Mouse (Mus musculus) heart, adult 11 months (tissue): ENCODE data around the gene Snrpd3.
A peak's percentile ranks its signal among the peaks of the same experiment; 100 is the strongest.
"Not testable (repeated sequence)": the region's sequence is repeated elsewhere in the genome, so short reads cannot be mapped to it uniquely, and the experiment has no call there.

Experiments
- DNase-seq: peaks from one replicate; pipeline ENCODE4 v3.0.0; 2022

Gene Snrpd3

DNA sequence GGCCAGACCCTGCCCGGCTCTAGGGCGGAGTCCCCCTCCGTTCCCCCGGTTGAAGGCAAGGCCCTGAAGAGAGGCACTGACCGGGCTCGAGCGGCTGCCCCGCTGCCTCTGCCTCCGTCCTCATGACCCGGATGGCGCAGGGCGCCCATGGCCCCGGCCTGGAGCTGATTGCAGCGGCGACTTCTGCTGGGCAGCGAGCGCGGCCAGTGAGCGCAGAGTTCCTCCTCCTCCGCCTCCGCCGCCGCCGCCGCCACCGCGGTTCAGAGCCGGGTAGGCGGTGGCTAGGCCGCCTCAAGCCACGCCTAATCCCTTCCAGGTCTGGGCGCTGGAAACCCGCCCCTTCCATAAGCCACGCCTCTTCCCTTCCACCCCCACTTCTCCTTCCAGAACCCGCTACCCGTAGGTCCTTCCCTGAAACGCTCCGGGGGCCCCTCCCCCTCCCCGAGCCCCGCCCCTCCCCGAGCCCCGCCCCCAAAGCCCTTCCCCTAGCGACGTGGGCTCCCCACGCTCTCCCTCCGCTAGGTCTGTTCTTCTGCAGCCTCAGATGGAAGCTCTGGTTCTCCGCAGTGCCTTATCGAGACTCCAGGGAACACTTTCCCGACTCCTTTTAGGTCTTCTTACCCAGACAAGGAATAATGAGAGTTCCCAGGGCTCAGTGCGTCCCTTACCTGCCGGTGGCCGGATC lies at the start of gene Snrpd3:
TSS of gene Snrpd3 (plus strand) at position 479 of the 685 bp plus-strand sequence.
- DNase-seq: peak; percentile 99

DNA sequence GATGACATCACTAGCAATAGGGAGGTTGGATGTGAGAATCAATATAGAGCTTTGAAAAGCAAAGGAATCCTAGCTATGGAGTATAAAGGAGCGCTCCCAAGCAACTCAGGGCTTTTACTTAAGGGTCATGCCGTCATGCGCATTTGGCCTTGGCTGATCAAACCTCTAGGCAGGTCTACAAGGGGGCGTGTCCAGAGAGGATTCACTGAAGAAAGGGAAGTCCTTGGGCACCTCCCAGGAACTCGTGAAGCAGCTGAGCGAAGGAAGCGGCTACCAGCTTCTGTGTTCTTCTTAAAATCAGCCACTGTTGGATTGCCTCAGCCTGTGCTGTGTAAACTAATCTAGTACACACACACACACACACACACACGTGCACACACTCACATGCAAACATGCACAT lies 43.9 kb upstream of the Snrpd3 start:
- peak; percentile 88 for DNase-seq

DNA sequence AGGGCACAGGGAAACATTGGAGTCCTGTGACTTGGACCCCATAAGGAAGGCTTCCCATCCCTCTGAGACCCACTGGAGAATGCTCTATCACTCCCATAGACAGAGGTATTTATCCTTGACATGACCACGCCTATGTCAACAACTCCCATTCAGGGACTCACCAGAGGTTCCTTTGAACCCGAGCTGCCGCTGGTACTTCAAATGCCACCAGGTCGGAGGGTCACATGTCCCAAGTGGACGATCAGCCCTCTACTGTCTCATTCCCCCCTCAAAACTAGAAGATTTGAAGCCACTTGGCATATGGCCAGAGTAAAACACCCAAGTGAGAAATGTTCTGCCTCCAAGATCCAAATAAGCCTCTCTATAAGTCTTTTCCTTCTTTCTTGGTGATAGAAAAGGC lies 42.8 kb upstream of the Snrpd3 start:
- peak; percentile 78 for DNase-seq

DNA sequence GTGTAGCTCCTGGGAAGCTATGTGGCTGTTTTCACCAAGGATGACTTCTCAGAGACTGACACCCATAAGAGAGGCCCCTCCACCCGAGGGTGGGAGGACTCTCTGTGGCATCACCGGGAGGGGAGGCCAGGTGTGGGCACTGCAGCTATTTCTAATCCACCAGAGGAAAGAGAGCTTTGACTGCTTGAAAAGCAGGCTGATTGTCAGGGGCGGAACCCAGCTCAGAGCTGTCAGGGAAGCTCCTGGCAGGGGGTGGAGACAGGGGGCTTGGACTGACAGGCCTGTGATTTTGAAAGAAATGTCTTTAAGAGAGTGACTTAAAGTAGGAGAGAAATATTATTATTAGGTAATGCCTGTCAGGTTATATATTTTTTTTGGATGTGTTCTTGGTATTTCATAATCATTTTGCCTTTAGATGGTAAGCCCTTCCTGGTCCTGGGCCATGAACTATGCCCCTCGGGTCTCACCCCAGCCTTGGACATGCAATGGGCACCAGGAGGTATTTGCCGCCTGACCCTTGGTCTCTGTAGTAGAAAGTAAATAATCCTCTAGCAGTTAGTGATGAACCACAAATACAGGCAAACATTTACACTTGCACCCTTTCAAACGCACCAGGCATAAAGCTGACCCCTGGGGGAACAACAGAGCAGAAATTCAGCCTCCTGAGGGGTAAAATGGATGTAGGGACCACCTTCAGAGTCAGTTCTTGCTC lies 42.1 kb upstream of the Snrpd3 start:
- peak; percentile 88 for DNase-seq

DNA sequence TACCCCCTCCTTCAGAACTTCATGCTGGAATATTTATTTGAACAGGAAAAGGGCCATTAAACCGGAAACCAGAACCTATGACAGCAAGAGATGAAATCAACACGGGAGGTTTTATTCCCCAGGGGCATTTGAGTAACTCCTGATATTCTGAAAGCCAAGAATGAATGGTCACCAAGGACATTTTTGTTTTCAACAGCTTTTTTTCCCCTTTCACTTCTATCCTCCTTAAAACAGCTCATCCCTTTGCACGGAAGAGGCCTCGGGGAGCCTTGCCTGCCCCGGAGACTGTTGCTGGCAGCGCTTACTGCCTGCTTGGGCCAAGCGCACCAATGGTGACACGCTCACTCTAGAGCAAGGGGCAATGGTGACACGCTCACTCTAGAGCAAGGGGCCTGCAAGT lies 40.3 kb upstream of the Snrpd3 start:
- DNase-seq: peak; percentile 94

DNA sequence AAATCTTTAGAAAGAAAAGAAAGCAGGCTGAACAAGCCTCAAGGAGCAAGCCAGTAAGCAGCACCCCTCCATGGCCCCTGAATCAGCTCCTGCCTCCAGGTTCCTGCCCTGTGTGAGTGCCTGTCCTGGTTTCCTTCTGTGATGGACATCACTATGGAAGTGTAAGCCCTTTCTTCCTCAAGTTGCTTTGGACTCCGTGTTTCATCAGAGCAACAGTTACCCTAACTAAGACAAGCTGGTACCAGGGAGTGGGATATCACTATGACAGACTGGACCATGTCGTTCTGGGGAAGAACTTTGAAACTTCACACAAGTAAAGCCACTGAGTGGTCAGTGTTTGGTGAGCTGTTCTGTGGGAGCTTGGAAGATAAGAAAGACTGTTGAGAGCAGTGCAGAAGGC lies 37.4 kb upstream of the Snrpd3 start:
- peak; percentile 65 for DNase-seq

DNA sequence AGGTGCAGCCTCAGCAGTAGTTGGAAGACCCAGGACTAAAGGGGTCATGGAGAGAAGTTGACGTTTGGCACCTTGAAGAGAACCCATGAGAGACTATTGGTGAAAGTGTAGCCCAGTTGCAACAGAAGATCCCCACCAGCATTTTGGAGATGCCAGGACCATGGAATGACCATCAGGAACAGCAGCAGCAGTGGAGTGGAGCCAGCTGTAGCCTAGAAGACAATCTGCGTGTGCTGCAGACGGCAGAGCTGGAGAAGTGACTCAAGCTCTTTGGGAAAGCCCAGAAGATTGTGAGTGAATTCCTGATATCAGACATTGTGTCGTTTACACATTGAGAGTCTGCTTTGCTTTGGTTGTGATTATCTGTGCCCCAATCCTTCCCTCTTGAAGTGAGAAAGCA lies 35.6 kb upstream of the Snrpd3 start:
- DNase-seq: peak; percentile 85

DNA sequence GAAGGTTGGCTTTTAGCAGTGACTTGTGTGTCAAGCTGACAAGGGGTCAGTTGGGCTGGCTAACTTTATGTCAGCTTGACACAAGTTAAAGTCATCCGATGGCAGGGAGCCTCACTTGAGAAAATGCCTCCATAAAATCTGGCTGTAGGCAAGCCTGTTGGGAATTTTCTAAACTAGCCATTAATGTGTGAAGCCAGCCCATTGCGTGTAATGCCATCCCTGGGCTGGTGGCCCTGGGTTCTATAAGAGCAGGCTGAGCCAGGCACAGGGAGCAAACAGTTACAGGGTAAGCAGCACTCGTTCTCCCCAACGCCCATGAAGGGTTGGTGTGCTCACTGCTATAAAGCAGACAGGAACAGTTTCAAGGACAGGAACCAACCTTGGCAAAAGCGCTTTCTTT lies 35.1 kb upstream of the Snrpd3 start:
- peak; percentile 73 for DNase-seq

DNA sequence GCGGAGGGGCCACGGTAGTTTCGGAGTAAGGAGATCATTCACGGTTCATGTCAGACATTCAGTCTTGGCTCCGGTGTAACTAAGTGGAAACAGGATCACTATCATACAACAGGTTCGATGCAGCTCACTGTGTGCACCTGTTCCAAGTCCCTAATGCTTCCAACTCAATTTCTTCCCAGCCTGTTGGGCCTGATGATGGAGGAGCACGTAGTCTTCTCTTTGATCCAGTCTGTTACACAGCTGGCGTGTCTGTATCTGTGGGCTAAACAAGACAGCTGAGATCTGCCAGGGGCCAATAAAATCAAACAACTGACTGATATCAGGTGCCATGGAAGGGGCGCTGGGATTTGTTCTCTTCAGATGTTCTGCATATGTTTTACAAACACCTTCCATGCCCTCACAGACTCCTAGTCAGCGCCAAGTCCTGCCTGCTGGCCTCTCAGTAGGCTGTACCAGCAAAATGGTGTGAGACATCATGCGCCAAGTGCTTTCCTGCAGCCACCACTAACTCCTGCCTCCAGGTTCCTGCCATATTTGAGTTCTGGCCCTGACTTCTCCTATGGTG lies 34.4 kb upstream of the Snrpd3 start:
- peak; percentile 81 for DNase-seq

DNA sequence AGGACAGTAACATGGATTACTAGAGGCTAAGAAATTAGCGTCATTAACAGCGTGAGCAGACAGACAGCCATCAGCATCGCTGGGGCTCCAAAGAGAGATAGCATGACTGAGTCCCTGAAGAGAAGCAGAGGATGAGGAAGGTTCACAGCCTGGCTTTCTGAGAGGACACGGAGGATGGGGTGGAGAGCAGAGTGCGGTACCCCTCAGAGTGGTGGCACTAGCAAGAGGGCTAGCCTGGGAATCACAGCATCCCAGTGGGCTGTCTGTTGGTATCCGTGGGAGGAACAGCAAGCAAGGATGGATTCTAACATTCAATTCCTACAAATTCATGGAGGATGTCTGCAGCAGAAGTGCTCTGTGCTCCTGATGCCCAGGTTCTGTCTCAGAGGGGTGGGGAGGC lies 33.3 kb upstream of the Snrpd3 start:
- DNase-seq: peak; percentile 76

DNA sequence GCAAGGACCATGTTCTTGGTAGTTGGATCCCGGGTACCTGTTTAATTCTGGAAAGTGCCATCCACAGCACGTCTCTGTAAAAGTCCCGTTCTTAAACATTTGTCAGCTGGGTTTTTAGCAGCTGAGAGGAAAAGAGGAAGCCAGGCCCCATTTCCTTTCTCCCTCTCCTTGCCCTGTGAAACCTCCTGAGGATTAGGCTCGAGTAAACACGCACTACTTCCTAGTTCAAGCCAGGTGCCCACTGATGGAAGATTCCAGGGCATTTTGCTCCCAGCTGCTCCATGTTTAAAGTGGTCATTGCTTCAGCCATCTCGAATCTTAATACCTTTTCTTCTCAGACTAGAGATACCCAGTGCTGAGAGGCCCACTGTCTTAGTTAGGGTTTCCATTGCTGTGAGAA lies 32.6 kb upstream of the Snrpd3 start:
- peak; percentile 88 for DNase-seq

DNA sequence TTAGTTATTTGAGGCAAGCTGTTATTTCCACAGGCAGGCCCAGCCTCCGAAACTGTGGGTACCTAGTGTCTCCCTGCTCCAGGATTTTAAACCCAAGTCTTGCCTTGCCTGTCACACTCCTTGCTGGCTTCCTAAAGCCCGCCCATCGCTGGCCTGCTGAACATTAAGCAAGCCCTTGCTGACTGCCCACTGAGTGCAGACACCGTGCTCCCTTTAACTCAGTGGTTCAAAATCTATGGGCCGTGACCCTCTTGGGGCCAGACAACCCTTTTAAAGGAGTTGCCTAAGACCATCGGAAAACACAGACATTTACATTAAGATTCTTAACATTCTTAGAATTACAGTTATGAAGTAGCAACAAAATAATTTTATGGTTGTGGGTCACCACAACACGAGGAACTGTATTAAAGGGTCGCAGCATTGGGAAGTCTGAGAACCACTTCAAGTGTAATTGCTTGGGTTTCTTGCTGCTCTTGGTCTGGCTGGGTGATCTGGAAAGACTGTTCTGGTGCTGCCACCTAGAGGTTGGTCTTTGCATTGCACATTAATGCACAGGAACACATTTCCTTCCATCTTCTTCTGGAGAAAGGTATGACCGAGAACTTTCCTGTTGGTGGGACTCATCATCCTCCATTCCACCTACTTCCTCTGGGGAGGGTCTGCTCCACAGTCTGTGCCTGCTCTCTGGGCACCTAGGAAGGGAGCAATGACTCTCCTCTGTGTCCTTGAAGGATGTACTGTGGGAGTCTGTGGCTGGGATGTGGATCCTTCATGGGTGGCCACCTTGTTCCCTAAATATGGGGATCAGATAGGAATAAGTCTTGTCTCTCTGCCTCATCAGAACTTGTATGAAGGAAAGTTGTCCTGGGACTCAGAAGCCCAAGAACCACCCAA lies 31.0 kb upstream of the Snrpd3 start:
- peak; percentile 92 for DNase-seq

DNA sequence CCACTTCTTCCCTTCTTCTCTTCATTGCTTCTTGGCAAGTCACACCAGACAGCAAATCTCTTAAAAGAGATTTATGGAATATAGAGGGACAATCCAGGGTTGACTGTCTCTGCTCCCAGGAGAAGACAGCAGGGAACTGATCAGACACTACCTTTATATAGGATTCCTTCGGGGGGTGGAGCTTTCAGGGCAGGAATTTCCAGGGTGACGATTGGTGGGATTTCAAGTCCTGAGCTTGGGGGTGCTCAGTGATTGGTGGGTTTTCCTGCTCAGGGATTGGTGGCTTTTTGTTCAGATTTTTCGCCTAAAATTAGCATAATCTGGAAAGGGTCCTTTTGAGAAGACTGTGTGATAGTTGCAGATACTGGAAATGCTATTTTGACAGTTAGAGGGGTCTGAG lies 30.2 kb upstream of the Snrpd3 start:
- peak; percentile 84 for DNase-seq

DNA sequence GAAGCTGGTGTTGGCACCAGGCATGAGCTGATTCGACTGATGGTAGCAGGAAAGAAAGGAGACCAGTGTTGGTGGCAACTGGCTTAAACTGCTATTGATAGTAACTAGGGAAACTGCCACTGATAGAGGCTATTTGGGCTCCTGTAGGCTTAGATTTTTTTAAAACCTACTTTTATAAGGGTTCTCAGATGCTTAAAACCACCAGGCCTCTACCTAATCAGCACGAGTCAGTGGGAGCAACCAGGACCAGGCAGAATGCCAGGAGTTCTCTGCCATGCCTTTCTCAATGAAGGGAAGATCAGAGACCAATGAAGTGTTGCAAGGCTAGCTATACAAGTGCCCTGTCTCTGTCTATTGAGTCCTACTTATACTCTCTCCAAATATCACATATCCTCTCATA lies 27.8 kb upstream of the Snrpd3 start:
- peak; percentile 60 for DNase-seq

DNA sequence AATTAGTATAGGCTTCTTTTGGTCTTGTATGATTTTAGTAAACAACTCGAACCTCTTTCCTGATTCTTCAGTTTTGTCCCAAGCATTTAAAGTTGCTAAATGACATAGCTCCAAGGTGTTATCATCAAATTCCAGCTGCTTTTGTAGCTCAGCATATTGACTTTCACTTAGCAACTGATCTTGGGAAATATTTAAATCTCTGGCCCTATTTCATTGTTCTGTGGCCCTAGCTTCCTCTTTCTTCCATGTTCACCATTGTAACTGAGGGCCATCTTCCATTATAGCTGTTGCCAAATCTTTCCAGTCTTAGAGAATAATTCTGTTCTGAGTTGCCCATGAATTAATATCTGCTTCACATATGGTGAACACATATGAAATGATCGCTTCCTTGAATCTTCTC lies 26.6 kb upstream of the Snrpd3 start:
- no peak for DNase-seq

DNA sequence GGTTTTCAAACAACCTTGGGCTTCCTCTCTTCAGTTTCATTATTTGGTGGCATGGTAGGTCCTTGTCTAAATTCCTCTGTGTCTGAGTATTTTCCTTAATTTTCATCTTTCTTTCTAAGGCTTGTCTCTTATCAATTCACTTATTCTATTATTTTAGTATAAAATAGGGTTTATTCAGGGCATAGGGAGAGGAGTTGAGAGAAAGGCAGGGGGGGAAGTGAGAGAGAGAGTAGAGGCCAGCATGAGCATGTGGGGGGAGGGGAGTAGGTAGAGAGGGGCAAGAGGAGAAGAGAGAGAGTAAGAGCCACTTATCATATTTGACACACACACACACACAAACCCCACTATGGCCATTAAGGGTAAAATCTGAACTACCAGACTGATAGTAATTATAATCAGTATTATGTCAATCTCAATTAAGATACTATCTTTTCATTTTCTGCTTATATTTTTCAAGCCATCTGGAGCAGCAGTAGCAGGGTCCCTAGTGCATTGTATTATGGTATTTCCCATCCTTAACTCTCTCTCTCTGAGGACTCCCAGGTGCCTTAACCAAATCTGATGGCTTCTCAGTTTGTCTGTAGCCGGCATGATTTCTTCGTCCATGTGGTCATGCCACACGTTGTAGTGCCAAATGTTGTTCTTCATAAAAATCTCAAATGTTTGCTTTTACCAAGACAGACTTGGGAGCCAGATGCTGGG lies 26.0 kb upstream of the Snrpd3 start:
- DNase-seq: no peak

DNA sequence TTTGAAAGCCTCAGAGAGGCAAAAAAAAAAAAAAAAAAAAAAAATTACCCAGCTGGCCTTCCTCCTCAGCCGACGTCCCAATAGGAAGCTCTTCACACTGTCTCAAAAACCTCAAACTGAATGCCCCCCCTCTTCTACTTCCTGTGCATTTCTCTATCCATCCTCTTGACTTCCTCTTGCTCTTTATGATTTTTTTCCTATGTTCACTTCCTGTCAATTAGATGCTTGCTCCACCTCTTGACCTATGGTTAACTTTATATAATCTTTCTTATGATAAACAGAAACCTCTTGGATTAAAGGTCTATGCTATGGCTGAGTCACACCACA lies 25.5 kb upstream of the Snrpd3 start:
- DNase-seq: no peak

DNA sequence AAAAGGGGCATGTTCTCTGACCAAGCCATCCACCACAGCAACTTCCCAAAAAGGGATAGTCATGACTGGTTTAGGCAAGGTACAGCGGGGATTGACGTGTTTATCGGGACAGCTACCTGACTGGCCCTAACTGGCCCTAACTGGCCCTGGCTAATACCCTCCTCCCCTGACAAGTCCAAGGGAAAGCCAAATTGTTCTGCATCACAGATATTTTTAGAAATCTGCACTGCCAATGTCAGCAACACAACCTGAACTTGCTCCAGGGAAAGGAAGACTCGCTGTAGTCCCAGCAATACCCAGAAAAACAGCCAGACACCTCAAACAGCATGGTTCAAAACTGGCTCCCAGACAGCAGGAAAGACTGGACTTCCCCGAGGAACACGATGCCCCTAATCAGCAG lies 22.0 kb upstream of the Snrpd3 start:
- peak; percentile 94 for DNase-seq

DNA sequence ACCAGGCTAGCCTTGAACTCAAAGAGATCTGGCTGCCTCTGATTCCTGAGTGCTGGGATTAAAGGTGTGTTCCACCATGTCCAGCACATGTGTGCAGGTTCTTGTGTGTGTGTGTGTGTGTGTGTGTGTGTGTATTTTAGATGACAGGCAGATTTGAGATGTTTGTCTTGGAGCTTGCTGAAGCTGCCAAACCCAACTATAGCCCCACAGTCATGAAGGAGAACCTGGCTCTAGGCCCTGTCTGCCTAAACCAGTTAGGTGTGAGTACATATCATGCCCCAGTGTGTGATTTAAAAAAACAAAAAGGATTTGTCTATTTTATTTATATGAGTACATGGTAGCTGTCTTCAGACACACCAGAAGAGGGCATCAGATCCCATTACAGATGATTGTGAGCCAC lies 21.4 kb upstream of the Snrpd3 start:
- DNase-seq: no peak

DNA sequence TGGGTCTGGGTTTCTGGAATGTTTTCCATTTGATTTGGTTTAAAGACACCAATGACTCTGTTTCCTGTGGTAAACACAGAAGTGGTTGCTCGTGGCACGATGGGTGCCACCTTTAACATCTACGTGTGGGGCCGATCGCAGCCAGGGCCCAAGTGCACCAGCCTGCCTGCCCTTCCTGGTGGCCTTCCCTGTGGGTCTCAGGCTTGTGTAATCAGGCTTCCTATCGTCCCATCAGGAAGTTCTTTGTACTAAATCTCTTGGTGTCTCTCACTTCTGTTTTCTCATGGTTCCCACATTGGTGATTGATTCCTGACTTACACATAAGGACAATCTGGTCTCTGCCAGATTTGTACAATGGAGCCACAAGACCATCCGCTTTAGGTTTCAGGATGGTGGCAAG lies 18.1 kb upstream of the Snrpd3 start:
- DNase-seq: not testable (repeated sequence)

DNA sequence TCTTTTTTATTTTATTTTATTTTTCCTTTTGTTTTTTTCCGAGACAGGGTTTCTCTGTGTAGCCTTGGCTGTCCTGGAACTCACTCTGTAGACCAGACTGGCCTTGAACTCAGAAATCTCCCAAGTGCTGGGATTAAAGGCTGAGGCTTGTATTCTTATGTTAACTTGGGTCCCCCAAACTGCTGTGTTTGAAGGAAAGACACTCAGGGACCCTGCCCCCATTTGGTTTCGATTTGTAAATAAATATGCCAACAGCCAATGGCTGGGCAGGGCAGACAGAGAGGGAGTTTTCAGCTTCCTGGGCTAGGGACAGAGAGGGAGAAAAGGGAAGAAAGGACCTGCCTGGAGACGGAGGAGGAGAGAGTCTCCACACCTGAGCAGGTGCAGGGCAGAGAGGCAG lies 17.6 kb upstream of the Snrpd3 start:
- no peak for DNase-seq

DNA sequence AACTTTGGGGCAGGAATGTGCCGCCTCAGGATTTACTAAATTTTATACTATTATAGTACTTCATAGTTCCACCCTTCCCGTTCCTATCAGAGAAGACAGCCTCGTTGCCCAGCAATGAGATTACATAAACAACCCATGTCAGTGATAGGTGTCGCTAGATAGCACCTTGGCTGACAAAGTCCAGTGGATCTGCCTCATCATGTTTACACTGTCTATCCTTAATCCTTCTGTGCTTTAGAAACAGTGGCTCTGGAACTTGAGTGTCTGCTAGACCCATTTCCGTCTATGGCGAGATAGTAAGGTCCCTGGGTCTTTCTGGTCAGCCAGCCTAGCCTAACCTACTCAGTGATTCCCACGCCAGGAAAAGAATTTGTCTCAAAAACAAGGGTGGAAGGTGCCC lies 17.0 kb upstream of the Snrpd3 start:
- peak; percentile 86 for DNase-seq

DNA sequence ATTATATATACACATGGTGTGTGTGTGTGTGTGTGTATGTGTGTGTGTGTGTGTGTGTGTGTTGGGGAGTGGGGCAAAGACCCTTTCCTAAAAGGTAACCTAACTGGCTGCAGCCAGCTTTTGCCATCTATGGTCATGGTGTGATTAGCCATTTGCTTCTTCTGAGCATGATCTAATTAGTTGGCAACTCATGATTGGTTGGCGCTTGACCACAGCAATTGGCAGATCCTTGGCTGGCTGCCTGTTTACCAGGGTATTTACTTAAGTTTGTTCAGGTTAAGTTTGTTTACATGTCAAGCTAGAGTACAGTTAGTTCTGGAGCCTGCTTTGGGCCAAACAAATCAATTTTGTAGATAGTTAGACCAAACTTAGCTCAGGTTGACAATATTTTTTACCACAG lies 15.7 kb upstream of the Snrpd3 start:
- DNase-seq: no peak
